Mouse (Mus musculus) large intestine, adult 2 months (tissue): ENCODE data around the gene Tlcd1. TPM values are rescaled to one million over a fixed set of nuclear protein-coding genes. Genes with fewer than 3 reads are reported as not detected.
A peak's percentile ranks its signal among the peaks of the same experiment; 100 is the strongest.
"Not testable (repeated sequence)": the region's sequence is repeated elsewhere in the genome, so short reads cannot be mapped to it uniquely, and the experiment has no call there.

Experiments
- DNase-seq: peaks from one replicate; pipeline ENCODE4 v3.0.0-alpha.2; 2012; ENCODE audit warnings: low read depth, low spot score
- WGBS: fragments of 180-500 bp; shearing (Covaris S2); methylation state at CpG from one replicate; pipeline ENCODE4 v1.1.7; 2018; 5-methylcytosine and 5-hydroxymethylcytosine counted together
- polyA plus RNA-seq: library from polyadenylated mRNA; depleted of rRNA; stranded (reverse); fragments of >200 nt; gene quantifications from 2 replicates; pipeline ENCODE4 v1.2.3, GENCODE M21; 2012; rRNA removed

The Tlcd1 gene
- 6.8 and 15.2 TPM in 2 replicates for polyA plus RNA-seq

DNA sequence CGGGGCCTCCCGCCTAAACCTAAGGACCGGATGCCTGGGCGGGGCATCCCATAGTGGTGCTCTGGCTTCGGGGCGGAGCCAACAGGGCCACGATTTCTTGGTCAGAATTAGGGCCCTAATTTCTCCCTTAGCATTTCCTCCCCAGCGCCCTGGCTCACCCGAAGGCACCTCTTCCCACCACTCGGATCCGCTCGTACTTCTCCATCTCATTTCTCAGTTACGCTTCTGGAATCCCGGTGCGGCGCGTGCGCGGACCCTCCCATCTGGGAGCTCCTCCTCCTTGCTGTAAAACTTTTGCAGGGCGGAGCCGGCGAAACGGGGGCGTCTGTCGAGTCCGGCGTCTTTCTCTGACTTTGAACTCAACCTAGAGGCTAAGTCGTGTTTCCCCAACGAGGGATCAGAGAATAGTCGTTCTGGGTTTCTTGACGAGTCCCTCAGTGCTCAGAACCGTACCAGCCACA lies at the start of gene Tlcd1, which contains the start of gene Nek8:
Gene Tlcd1, plus strand, starts transcription at position 310 of the 461 bp plus-strand sequence.
Gene Nek8, minus strand, starts transcription at position 274 of the 461 bp plus-strand sequence.
- under 1% methylated on average over 32 of the region's 32 CpGs for WGBS
- DNase-seq: peak; percentile 85

GRCm38 (mm10) chr11:78126739-78127138 lies 49.8 kb upstream of the Tlcd1 start:
- WGBS: 51% methylated on average over 4 of the region's 4 CpGs
- no peak for DNase-seq

GRCm38 (mm10) chr11:78129458-78129857 lies 47.1 kb upstream of the Tlcd1 start:
- WGBS: 51% methylated on average over 8 of the region's 8 CpGs
- no peak for DNase-seq

GRCm38 (mm10) chr11:78133915-78134314 lies 42.6 kb upstream of the Tlcd1 start:
- 80% methylated on average over 6 of the region's 6 CpGs for WGBS
- no peak for DNase-seq

GRCm38 (mm10) chr11:78134344-78134743 lies 42.2 kb upstream of the Tlcd1 start:
- no peak for DNase-seq
- 62% methylated on average over 3 of the region's 3 CpGs for WGBS

DNA sequence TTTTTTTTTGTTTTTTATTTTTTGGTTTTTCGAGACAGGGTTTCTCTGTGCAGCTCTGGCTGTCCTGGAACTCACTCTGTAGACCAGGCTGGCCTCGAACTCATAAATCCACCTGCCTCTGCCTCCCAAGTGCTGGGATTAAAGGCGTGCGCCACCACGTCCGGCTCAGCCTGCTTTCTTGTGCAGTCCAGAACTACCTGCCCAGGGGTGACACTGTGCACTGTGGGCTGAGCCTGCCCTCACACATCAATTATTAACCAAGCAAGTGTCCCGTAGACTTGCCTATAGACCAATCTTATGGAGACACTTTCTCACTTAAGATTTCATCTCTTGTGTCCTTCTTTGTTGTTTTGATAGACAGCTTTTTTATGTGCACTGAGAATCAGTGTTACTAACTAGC lies 41.2 kb upstream of the Tlcd1 start:
- not testable (repeated sequence) for DNase-seq
- 44% methylated on average over 7 of the region's 7 CpGs for WGBS

- DNase-seq: no peak
These were observed 40.4 kb upstream of the Tlcd1 start for GRCm38 (mm10) chr11:78136132-78136531.

DNA sequence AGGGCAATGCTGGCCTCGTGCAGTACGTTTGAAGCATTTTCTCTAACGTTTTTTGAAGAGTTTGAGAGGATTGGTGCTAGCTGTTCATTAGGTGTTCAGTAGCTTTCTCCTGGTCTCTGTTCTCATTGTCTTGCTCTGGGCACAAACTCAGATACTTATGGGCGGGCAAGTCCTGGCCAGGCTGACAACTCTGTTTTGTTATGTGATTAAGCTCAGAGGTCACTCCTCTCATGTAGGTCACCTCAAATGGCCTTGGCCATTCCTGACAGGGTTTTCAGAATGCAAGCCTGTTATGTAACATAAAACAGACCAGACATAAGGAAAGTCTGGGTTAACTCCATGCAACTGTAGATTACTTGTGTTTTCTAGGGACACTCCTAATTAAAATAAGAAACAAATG lies 38.9 kb upstream of the Tlcd1 start:
- WGBS: 79% methylated on average over 4 of the region's 4 CpGs
- DNase-seq: no peak

More at GRCm38 (mm10) chr11:78136132-78136531, 40.4 kb upstream of the Tlcd1 start:
- WGBS: 47% methylated on average over 1 of the region's 1 CpGs

- WGBS: 92% methylated on average over 3 of the region's 3 CpGs
These were observed 38.5 kb upstream of the Tlcd1 start for GRCm38 (mm10) chr11:78138023-78138422.

DNA sequence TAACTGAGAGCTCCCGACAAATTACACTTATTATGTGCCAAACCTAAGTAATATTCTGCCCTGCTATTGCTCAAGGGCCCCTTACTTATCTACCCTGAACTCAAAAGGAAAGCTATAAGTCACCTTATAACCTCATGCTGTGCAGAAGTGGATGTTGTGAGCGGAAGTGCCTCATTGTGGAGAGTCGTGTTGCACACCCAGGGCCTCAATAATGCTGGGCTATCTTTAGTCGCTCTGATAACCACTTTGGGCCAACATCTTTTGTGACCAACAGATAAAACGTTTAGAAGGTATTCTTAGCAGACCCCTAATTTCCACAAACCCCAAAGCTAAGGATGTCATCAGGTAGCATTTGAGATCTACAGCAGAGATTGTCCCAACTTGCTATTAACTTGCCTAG lies 35.8 kb upstream of the Tlcd1 start:
- DNase-seq: no peak
- WGBS: 78% methylated on average over 5 of the region's 5 CpGs

More at GRCm38 (mm10) chr11:78138023-78138422, 38.5 kb upstream of the Tlcd1 start:
- no peak for DNase-seq

- 91% methylated on average over 2 of the region's 2 CpGs for WGBS
- DNase-seq: no peak
These were observed 33.0 kb upstream of the Tlcd1 start for GRCm38 (mm10) chr11:78143520-78143919.

DNA sequence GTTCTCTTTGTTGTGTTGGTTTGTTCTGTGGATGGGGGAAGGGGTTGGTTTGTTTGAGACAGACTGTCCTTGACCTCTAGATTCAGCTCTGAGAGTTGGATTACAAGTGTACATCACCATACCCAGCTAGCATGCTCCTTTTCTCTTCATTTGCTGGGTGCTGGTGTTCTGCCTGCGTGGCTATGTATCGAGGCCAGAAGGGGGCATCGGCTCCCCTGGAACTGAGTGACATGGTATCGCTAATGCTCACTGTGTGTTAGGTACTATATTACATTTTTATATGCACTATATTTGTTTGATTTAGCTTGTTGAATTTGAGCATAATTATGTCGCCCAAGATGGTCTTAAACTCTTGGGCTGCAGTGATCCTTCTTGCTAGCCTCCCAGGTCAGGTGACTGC lies 30.3 kb upstream of the Tlcd1 start:
- DNase-seq: no peak
- 68% methylated on average over 5 of the region's 5 CpGs for WGBS

DNA sequence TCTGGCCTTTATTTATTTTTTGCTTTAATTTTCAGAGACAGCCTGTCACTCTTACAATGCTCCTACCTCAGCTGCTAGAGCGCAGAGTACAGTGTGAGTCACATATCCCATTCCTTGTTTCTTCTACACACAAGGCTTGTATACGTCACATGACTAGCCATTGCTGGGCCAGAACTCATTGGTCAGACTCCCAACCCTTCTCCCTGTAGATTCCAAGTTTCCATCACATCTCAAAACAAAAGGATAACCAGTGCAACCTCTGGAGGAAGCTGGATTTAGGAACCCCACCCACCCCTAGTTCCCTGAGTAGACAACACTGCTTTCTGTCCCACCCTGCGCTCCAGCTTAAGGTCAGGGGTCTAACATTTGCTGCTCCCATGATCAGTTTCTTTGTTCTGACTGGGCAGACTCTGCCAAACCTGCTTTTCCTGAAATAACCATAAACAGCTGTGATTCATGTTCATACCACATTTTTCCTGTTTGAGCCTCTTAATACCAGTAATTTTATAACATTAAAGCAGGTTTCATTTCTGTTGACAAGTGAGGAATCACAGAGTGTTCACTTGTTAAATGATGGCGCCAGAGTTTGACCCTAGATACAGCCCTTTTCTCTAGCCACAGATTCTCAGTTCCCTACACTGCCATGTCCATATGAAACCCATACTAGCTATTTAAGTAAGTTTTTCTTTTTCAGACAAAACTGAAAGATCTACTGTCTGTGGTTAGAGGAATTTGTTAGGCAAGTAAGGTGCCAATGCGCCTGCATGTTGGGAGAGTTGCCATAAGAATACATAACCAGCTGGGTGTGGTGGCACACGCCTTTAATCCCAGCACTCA lies 29.6 kb upstream of the Tlcd1 start:
- 73% methylated on average over 6 of the region's 6 CpGs for WGBS
- no peak for DNase-seq

DNA sequence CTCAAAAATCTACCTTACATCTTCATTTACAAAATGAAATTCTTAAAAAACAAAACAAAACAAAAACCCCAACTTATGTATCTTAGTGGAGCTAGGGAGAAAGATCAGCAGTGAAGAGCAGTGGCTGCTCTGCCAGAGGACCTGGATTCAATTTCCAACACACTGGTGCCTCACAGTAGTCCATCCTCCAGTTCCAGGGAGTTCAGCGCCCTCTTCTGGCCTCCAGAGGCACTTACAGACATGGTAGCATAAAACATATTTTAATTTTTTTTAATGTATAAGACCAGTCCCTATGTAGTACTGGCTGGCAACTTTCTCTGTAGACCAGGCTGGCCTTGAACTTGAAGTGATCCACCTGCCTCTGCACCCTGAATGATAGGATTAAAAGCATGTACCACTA lies 25.4 kb upstream of the Tlcd1 start:
- WGBS: 36% methylated on average over 1 of the region's 1 CpGs
- no peak for DNase-seq

- 61% methylated on average over 9 of the region's 9 CpGs for WGBS
- DNase-seq: no peak
These were observed 23.9 kb upstream of the Tlcd1 start for GRCm38 (mm10) chr11:78152299-78153231.

- 82% methylated on average over 13 of the region's 13 CpGs for WGBS
- no peak for DNase-seq
These were observed 22.7 kb upstream of the Tlcd1 start for GRCm38 (mm10) chr11:78153778-78154177.

- 86% methylated on average over 5 of the region's 5 CpGs for WGBS
- no peak for DNase-seq
These were observed 20.8 kb upstream of the Tlcd1 start for GRCm38 (mm10) chr11:78155674-78156073.

GRCm38 (mm10) chr11:78156156-78156699 lies 20.3 kb upstream of the Tlcd1 start:
- no peak for DNase-seq
- WGBS: 78% methylated on average over 6 of the region's 6 CpGs

DNA sequence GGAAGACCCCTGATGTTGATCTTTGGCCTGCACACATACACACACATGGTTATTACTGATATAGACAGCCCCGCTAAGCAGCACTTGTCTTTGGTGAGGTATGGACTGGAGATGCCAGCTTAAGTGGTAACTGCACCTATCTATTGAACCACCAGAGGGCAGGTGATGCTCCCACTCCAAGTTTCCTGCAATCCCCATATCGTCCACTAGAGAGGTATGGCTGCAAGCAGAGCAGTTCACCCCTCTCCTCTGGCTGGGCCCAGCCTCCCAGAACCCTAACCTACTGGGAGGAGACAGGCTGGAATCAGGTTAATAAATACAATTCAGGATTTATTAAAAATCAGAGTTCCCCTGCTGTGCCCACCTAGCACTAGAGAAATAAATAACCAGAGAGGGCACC lies 17.4 kb upstream of the Tlcd1 start:
- DNase-seq: no peak
- WGBS: 10% methylated on average over 2 of the region's 2 CpGs

GRCm38 (mm10) chr11:78159557-78159956 lies 17.0 kb upstream of the Tlcd1 start:
- WGBS: 70% methylated on average over 7 of the region's 7 CpGs
- DNase-seq: no peak
